Mouse (Mus musculus): ENCODE results near the gene Gm20605.

The Gm20605 gene

DNA sequence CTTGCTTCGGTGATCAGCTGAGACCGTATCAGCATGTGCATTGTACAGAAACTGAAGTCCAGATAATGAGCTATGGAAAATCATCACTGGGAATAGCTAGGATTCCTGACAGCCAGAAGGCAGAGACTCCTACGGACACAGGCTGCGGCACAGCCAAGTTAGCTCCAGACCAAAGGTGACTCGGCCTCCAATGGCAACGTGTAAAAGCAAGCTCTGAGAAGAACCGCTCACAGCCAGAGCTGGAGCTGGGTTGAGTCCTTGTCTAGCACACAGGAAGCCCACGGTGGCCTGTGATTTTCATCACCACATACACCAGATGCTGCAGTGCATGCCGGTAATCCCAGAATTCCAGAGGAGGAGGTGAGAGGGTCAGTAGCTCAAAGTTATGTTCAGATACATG, 61.6 kb downstream of the Gm20605 start:
- no peak for DNase-seq (ENCODE audit: low read depth)

GRCm38 (mm10) chr5:137691881-137692280, 62.9 kb downstream of the Gm20605 start:
- no peak for DNase-seq (ENCODE audit: low read depth)
